Mouse (Mus musculus) spleen, adult 2 months (tissue): Measurements from ENCODE around the gene Nanog.

Experiments
- CTCF ChIP-seq: fragments of 200-500 bp; IDR thresholded peaks from 2 replicates; pipeline ENCODE4 v1.5.1; 2011; ENCODE audit warnings: mild to moderate bottlenecking, inconsistent platforms; ENCODE audit not compliant: insufficient read depth, insufficient read length, insufficient replicate concordance; ENCODE audit errors: extremely low read depth
- POLR2A ChIP-seq: fragments of 200-500 bp; IDR thresholded peaks from 2 replicates; pipeline ENCODE4 v1.6.1; 2011; ENCODE audit warnings: low read depth, low read length, inconsistent platforms

DNA sequence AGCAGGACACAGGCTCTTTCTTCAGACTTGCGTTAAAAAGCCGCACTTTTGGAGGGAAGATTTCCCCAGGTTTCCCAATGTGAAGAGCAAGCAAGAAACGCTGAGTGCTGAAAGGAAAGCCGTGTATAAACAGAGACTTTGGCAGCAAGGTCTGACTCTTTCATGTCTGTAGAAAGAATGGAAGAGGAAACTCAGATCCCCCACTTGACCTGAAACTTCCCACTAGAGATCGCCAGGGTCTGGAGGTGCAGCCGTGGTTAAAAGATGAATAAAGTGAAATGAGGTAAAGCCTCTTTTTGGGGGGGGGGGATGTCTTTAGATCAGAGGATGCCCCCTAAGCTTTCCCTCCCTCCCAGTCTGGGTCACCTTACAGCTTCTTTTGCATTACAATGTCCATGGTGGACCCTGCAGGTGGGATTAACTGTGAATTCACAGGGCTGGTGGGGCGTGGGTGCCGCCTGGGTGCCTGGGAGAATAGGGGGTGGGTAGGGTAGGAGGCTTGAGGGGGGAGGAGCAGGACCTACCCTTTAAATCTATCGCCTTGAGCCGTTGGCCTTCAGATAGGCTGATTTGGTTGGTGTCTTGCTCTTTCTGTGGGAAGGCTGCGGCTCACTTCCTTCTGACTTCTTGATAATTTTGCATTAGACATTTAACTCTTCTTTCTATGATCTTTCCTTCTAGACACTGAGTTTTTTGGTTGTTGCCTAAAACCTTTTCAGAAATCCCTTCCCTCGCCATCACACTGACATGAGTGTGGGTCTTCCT lies at the start of gene Nanog:
- TF ChIP-seq POLR2A (no peak), CTCF (no peak)
